Mouse (Mus musculus): ENCODE data around the gene Elmsan1. TPM values are rescaled to one million over a fixed set of nuclear protein-coding genes. Genes with fewer than 3 reads are reported as not detected.

Gene Elmsan1
- total and polyA plus RNA-seq, 3 experiments: 2.2 to 14.3 (median 5.6) TPM

DNA sequence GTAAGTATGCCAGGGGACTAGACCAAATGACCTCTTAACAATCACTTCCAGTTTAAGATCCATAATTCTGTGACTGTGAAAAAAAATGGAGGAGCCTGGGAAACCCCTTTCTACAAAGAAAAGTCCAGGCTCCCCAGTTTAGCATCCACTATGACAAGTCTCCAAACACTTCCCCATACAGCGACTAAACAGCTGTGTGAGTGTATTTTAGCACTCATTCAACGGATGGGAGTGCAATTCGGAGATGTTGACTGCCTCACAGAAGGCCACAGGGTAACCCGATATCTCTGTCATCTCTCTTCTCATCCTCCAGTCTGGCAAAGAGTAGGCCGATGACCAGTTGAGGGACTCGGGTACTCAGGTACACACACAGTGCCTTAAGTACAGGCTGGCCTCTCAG is 23.5 kb downstream of the Elmsan1 start:
- peak; percentile 69 for DNase-seq (ENCODE audit: extremely low read depth)
- H3K27me3 ChIP-seq (replicated peaks): no peaks in the 10 kb centered on the region
- H3K4me3 ChIP-seq (replicated peaks in 1 of 3; ENCODE audit: low read depth in 2 of 3, low read length in 2 of 3, poor library complexity in 1 of 3): no peak overlapping the region
- peaks cover 16 to 50% of the 10 kb centered on the region in 2 experiments for H3K4me1 ChIP-seq (ENCODE audit: control insufficient read depth in 1 of 2, insufficient read depth in 2 of 2)
- in situ Hi-C loops (cut with MboI; ENCODE audit: low pct_ligation_motif_present, low pct_unique_long_range_greater_than_20kb, low sequenced_read_pairs): no loop called here
- H3K4me2 ChIP-seq (ENCODE audit: insufficient read depth, low read depth, poor library complexity, severe bottlenecking): peak overlapping the region; percentile 89
- dilution Hi-C loops (cut with MboI; ENCODE audit: extremely low pct_ligation_motif_present, extremely low pct_unique_long_range_greater_than_20kb, low sequenced_read_pairs): no loop called here
- TF ChIP-seq EP300 (IDR thresholded peaks at IDR 0.05; ENCODE audit: low read length) (no peak; the same call in 1 of the 2 replicates), CHD1 (IDR thresholded peaks at IDR 0.05; ENCODE audit: low read depth, low read length) (no peak), NELFE (IDR thresholded peaks at IDR 0.05; ENCODE audit: low read depth, low read length) (no peak), JUN (IDR thresholded peaks at IDR 0.05; ENCODE audit: insufficient read depth, low read depth, low read length) (no peak), MEF2A (IDR thresholded peaks at IDR 0.05; ENCODE audit: borderline replicate concordance, low read depth, low read length) (peak; percentile 34; the same call in 1 of the 2 replicates), ETS1 (conservative IDR thresholded peaks at IDR 0.05; ENCODE audit: low read depth, low read length) (peak; percentile 51; the same call in 1 of the 2 replicates), RAD21 (IDR thresholded peaks at IDR 0.05; ENCODE audit: low read depth, low read length) (no peak), MAFK (IDR thresholded peaks at IDR 0.05; ENCODE audit: insufficient replicate concordance, low read length) (no peak), HCFC1 (IDR thresholded peaks at IDR 0.05; ENCODE audit: low read depth, low read length) (no peak), PAX5 (IDR thresholded peaks at IDR 0.05; ENCODE audit: low read length) (no peak), NRF1 (IDR thresholded peaks at IDR 0.05; ENCODE audit: low read depth, low read length) (no peak), USF1 (IDR thresholded peaks at IDR 0.05; ENCODE audit: low read depth, low read length) (no peak), JUND (conservative IDR thresholded peaks at IDR 0.05; ENCODE audit: low read depth, low read length) (no peak), ZMIZ1 (IDR thresholded peaks at IDR 0.05; ENCODE audit: low read depth, low read length) (no peak), ELF1 (IDR thresholded peaks at IDR 0.05; ENCODE audit: low read depth, low read length) (no peak), RCOR1 (conservative IDR thresholded peaks at IDR 0.05; ENCODE audit: low read depth, low read length) (no peak), ZC3H11A (IDR thresholded peaks at IDR 0.05; ENCODE audit: low read depth, low read length) (no peak), MAZ (IDR thresholded peaks at IDR 0.05; ENCODE audit: low read depth, low read length) (no peak), BHLHE40 (IDR thresholded peaks at IDR 0.05; ENCODE audit: low read depth, low read length) (0 out of 2 replicates have a peak, but pooled peaks have one; percentile 3), ZNF384 (IDR thresholded peaks at IDR 0.05; ENCODE audit: low read depth, low read length) (no peak), SIN3A (IDR thresholded peaks at IDR 0.05; ENCODE audit: low read length) (peak; percentile 28; the same call in 1 of the 2 replicates), CHD2 (IDR thresholded peaks at IDR 0.05; ENCODE audit: low read length) (no peak), POLR2A (IDR thresholded peaks at IDR 0.05; ENCODE audit: low read depth, low read length) (no peak), E2F4 (IDR thresholded peaks at IDR 0.05; ENCODE audit: insufficient replicate concordance, low read depth, low read length) (no peak)
- H3K36me3 ChIP-seq (replicated peaks in 1 of 2; ENCODE audit: control insufficient read depth in 1 of 2, insufficient read depth in 1 of 2, low read length in 1 of 2): peaks cover 0 to 19% of the 10 kb centered on the region in 2 experiments
- peaks cover 27% of the 10 kb centered on the region for H3K79me2 ChIP-seq (replicated peaks; ENCODE audit: control insufficient read depth, extremely low read depth, insufficient read depth, poor library complexity, severe bottlenecking)
- 0 out of 2 replicates have a peak overlapping the region, but pooled peaks have one; percentile 66 for H3K9ac ChIP-seq (ENCODE audit: insufficient read depth, low read depth)
- no peaks in the 10 kb centered on the region for H3K9me3 ChIP-seq (replicated peaks; ENCODE audit: low read length)
- peak overlapping the region; percentile 80 for H3K27ac ChIP-seq (ENCODE audit: insufficient read depth, low read depth)
